Mouse (Mus musculus) monocyte, adult 2 months (primary cell): Measurements from ENCODE around the gene Olfr1132.
"Not testable (repeated sequence)": the region's sequence is repeated elsewhere in the genome, so short reads cannot be mapped to it uniquely, and the experiment has no call there.

ENCODE experiments used
- DNase-seq, 2 experiments: peaks; one replicate each; pipeline ENCODE4 v3.0.0; 2022; ENCODE audit warnings: low spot score in 2 of 2, low read depth in 1 of 2

Gene Olfr1132

DNA sequence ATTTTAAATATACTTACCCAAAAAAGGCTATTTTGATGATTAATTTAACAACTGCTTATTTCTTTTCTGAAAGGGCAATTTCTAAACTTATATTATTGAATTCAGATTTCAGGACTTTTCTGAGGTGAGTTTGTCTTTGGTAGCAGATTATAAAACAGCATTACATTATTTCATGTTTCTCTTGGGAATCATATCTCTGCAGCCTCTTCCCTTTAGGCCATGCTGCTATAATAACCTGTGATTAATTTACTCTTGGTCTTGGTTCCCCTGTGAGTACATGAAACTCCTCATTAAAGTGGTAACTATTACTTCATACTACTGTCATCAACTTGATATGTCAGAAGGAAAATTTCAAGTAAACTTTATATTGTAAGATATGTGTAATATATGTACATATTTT is at the start of gene Olfr1132:
TSS of gene Olfr1132 (minus strand) at position 101 of the 400 bp plus-strand sequence.
- DNase-seq = no peak

DNA sequence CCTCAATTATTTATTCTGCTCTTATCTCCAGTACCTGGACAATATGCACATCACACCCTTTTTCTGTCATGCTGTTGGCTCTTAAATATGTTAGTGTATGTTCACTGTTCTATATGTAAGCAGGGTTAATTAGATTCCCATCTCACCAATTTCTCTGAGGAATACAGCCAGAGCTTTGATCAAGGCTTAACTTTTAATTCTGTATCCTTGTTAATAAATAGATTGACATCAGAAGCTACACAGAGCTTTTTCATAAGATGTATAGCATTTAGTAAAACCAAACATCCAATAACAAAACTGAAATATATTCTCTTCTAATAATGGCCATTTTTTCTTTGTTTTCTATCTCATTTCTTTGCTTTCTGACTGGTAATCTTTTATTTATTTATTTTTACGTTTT is 36.2 kb upstream of the Olfr1132 start, which contains the start of gene Olfr1135:
TSS of gene Olfr1135 (minus strand) at position 101 of the 400 bp plus-strand sequence.
- DNase-seq = no peak

DNA sequence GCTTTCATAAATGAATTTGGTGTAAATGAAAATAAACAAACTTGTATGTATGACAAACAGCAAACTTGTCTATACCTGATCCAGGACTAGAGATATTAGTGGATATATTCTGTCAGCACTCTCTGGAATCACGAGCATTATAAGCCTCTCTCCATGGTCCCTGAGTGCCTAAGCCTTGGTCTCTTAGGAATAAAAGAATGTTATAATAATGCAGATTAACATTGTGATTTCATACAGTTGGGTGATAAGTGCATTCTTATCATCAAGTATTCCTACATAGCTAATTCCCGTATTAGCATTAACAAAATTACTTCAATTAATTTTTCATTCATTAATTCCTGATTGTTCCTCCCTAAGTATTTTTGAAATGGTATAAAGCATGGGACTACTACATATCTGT is 21.0 kb upstream of the Olfr1132 start, which contains the start of gene Olfr1134:
TSS of gene Olfr1134 (minus strand) at position 101 of the 400 bp plus-strand sequence.
- DNase-seq = no peak

DNA sequence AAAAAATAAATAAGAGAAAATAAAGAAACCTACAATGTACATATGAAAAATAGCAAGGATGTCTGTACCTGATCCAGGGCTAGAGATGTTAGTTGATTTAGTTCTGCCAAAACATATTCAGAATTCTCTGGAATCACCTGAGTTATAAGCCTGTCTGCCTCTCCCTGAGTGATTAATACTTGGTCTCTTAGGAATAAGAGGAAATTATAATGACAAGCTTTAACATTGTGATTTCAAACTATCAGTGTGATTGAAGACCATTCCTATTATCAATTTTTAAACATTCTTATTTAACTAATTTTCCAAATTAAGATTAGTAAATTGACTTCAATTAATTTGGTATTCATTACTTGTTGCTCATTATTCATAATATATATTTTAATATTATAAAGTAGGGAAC is 9.9 kb upstream of the Olfr1132 start, which contains the start of gene Olfr1133:
TSS of gene Olfr1133 (minus strand) at position 101 of the 400 bp plus-strand sequence.
- no peak for DNase-seq

DNA sequence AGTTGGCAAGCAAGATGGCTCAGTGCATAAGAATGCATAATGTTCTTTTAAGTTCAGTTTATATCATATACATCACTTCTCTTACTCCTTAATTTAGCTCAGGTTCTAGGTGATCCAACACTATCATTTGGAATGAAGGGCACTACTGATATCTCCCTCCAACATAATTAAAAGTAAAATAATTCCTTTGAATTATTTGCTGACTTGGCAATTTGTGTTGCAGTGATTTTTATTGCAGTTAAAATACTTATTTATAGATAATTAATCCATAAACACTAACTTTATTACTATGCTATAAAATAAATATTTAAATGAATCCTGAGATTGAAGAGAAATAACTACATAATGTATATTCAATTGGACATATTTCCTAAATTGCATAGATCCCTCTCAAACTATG is 5.1 kb upstream of the Olfr1132 start:
- DNase-seq = no peak

DNA sequence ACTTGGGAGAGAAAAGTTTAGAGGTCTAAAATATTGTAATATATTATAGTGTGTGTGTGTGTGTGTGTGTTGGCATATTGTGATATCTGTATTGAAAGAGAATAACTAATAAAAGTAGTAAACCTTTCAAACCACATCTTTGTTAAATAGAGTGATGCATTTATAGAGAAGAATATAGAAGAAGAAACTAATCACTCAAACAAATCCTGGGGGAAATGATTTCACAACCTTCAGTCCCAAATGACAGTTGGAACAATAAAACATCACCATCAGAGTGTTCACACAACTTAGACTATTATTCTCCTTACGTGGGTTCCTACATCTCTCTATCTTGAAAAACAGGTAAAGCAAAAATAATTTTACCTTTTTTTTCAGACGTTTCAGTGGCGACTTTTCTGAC is 10.5 kb downstream of the Olfr1132 start, which contains the start of gene Olfr1131:
TSS of gene Olfr1131 (plus strand) at position 301 of the 400 bp plus-strand sequence.
- no peak for DNase-seq

- not testable (repeated sequence) for DNase-seq
These were observed 31.4 kb downstream of the Olfr1132 start, which contains the start of gene Olfr1130 for GRCm38 (mm10) chr2:87605912-87606311. Olfr1130 (plus strand) TSS chr2:87606212.
